8 mouse cellular contexts compared by ENCODE assay signal in the genomic region with DNA sequence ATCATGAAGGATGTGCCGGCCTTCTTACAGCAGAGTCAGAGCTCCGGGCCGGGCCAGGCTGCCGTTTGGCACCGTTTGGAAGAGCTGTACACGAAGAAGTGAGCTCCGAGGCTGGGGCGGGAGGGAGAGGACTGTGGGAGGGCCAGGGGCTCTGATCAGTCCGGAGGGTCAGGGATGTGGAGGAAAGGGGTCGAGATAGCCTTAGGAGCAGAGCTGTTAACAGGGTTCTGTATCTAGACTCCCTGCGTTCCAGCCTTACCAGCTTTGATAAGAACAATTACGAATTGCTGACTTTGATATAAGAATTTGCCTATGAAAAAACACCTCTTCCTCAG. TPM values are rescaled to one million over a fixed set of nuclear protein-coding genes. Genes with fewer than 3 reads are reported as not detected.
DNase-seq lines count a peak whose midpoint lies in the region; ATAC-seq and TF ChIP-seq lines count a peak whose summit lies in the region.

No protein-coding gene starts in this region.

- H3K4me1 ChIP-seq in heart, embryonic 13.5 days, result peaks cover 27% of the 10 kb centered on the region
- 0 out of 4 replicates have a peak, but pooled peaks cover 0 to 3% of the 10 kb centered on the region in 2 experiments for H3K4me1 ChIP-seq in ES-E14 (ENCODE audit: control insufficient read depth in 2 of 2, insufficient read depth in 2 of 2, low read length in 2 of 2, poor library complexity in 1 of 2)
- H3K4me1 ChIP-seq in forebrain, embryonic 14.5 days (ENCODE audit: control insufficient read depth, insufficient read depth, low read length), result peaks cover 7% of the 10 kb centered on the region; the same call in 1 of the 2 replicates
- peaks cover 32% of the 10 kb centered on the region for H3K4me1 ChIP-seq in liver, embryonic 16.5 days (ENCODE audit: control insufficient read depth, low read depth, low read length)

- ATAC-seq in heart, embryonic 13.5 days (ENCODE audit: extremely low read depth, insufficient number of reproducible peaks, low FRiP score, low TSS enrichment), result no peak
- no peak for ATAC-seq in forebrain, embryonic 14.5 days
- no peak; the same call in 1 of the 2 replicates for ATAC-seq in liver, embryonic 16.5 days (ENCODE audit: low read depth)

- under 1% methylated on average over 12 of the region's 12 CpGs for WGBS in heart, embryonic 13.5 days
- under 1% methylated on average over 12 of the region's 12 CpGs for WGBS in forebrain, embryonic 14.5 days
- under 1% methylated on average over 12 of the region's 12 CpGs for WGBS in liver, embryonic 16.5 days (ENCODE audit: insufficient replicate concordance)

- H3K4me3 ChIP-seq in heart, embryonic 13.5 days, result peak overlapping the region; percentile 89
- peak overlapping the region; percentile 83 to 95 for H3K4me3 ChIP-seq in ES-E14 (ENCODE audit: insufficient read depth in 1 of 2, low read depth in 1 of 2, low read length in 2 of 2, poor library complexity in 1 of 2, severe bottlenecking in 1 of 2)
- H3K4me3 ChIP-seq in forebrain, embryonic 14.5 days (ENCODE audit: low read depth, low read length), result peak overlapping the region; percentile 85
- peak overlapping the region; percentile 94 for H3K4me3 ChIP-seq in liver, embryonic 16.5 days (ENCODE audit: low read depth, low read length)

- in situ Hi-C loops in ES-E14 (cut with MboI; ENCODE audit: low sequenced_read_pairs in 2 of 2, unreplicated experiment in 2 of 2), result no loop called here

- H3K27ac ChIP-seq in heart, embryonic 13.5 days (replicated peaks), result peak overlapping the region; percentile 93
- 0 out of 2 replicates have a peak overlapping the region, but pooled peaks have one; percentile 45 for H3K27ac ChIP-seq in ES-E14 (ENCODE audit: insufficient read depth, low read depth, low read length, poor library complexity, severe bottlenecking)
- peak overlapping the region; percentile 46; the same call in 1 of the 2 replicates for H3K27ac ChIP-seq in forebrain, embryonic 14.5 days (ENCODE audit: low read depth, low read length)
- peak overlapping the region; percentile 78 for H3K27ac ChIP-seq in liver, embryonic 16.5 days (ENCODE audit: low read length)

- peak overlapping the region; percentile 81 for H3K4me2 ChIP-seq in heart, embryonic 13.5 days
- H3K4me2 ChIP-seq in forebrain, embryonic 14.5 days (ENCODE audit: low read length), result peak overlapping the region; percentile 70
- H3K4me2 ChIP-seq in liver, embryonic 16.5 days (ENCODE audit: low read depth, low read length), result peak overlapping the region; percentile 57

- no peaks in the 10 kb centered on the region for H3K27me3 ChIP-seq in heart, embryonic 13.5 days (replicated peaks)
- no peaks in the 10 kb centered on the region for H3K27me3 ChIP-seq in forebrain, embryonic 14.5 days (replicated peaks; ENCODE audit: control insufficient read depth, insufficient read depth, low read length)
- no peaks in the 10 kb centered on the region for H3K27me3 ChIP-seq in liver, embryonic 16.5 days (ENCODE audit: control insufficient read depth, insufficient read depth, low read depth, low read length)

- no peaks in the 10 kb centered on the region for H3K9me3 ChIP-seq in heart, embryonic 13.5 days
- no peaks in the 10 kb centered on the region for H3K9me3 ChIP-seq in ES-E14 (ENCODE audit: control insufficient read depth, insufficient read depth, low read depth, low read length)
- no peaks in the 10 kb centered on the region for H3K9me3 ChIP-seq in forebrain, embryonic 14.5 days (replicated peaks; ENCODE audit: control insufficient read depth, low read length)
- no peaks in the 10 kb centered on the region for H3K9me3 ChIP-seq in liver, embryonic 16.5 days (replicated peaks; ENCODE audit: control insufficient read depth, low read length)

- H3K9ac ChIP-seq in heart, embryonic 13.5 days, result peak overlapping the region; percentile 90
- H3K9ac ChIP-seq in ES-E14 (ENCODE audit: insufficient read depth, low read depth, low read length, poor library complexity, severe bottlenecking), result peak overlapping the region; percentile 89
- H3K9ac ChIP-seq in forebrain, embryonic 14.5 days (ENCODE audit: low read length), result peak overlapping the region; percentile 83
- H3K9ac ChIP-seq in liver, embryonic 16.5 days (ENCODE audit: low read depth, low read length), result peak overlapping the region; percentile 84

- DNase-seq in heart, adult 18-20 months, result no peak
- DNase-seq in ES-E14 (ENCODE audit: low read depth, low spot score), result no peak
- no peak for DNase-seq in forebrain, embryonic 14.5 days (ENCODE audit: low spot score)
- no peak for DNase-seq in frontal cortex, postnatal 36 days (ENCODE audit: low spot score in 2 of 2)
- DNase-seq in layer of hippocampus, postnatal 25 days (ENCODE audit: extremely low spot score in 1 of 2, low spot score in 1 of 2), result no peak
- DNase-seq in kidney, postnatal 25 days, result no peak

- H3K36me3 ChIP-seq in heart, embryonic 13.5 days, result peaks cover 42% of the 10 kb centered on the region
- H3K36me3 ChIP-seq in ES-E14 (ENCODE audit: control insufficient read depth, insufficient read depth, low read length, poor library complexity, severe bottlenecking), result peaks cover 18% of the 10 kb centered on the region
- H3K36me3 ChIP-seq in forebrain, embryonic 14.5 days (ENCODE audit: control insufficient read depth, insufficient read depth, low read length), result peaks cover 26% of the 10 kb centered on the region
- H3K36me3 ChIP-seq in liver, embryonic 16.5 days (ENCODE audit: control insufficient read depth, insufficient read depth), result peaks cover 15% of the 10 kb centered on the region

TF ChIP-seq in ES-E14, 5 proteins besides CTCF, POLR2A, EP300 and RAD21:
- TF ChIP-seq ZC3H11A (IDR thresholded peaks at IDR 0.05; ENCODE audit: borderline replicate concordance, low read depth, low read length), result no peak
- TF ChIP-seq HCFC1 (IDR thresholded peaks at IDR 0.05; ENCODE audit: borderline replicate concordance, insufficient read depth, low read length), result peak; percentile 4; the same call in 1 of the 2 replicates
- TF ChIP-seq ZNF384 (IDR thresholded peaks at IDR 0.05; ENCODE audit: low read depth, low read length), result no peak
- no peak for TF ChIP-seq MAFK (IDR thresholded peaks at IDR 0.05; ENCODE audit: insufficient read depth, low read depth, low read length)
- no peak for TF ChIP-seq CHD2 (IDR thresholded peaks at IDR 0.05; ENCODE audit: low read depth, low read length)

RNA-seq across cellular contexts. Expression of a gene that starts 0.3 kb away (rescaled TPM):
- 40.7 and 48.7 TPM in 2 replicates for polyA plus RNA-seq in heart, embryonic 13.5 days (2015; fragmentation: Nextera tagmentation; extraction: Ambion mirVana)
- 10 to 100 TPM; 61.9 to 69.3 TPM for total RNA-seq in heart, adult 18-20 months (2021)
- 18.2 and 26.3 TPM in 2 replicates for total RNA-seq in ES-E14 (2012; rRNA removed)
- polyA plus RNA-seq in forebrain, embryonic 14.5 days (2014; fragmentation: Nextera tagmentation; extraction: Ambion mirVana), result 28.2 and 29.5 TPM in 2 replicates
- 21.9 and 23.6 TPM in 2 replicates for polyA plus RNA-seq in liver, embryonic 16.5 days (2015; fragmentation: Nextera tagmentation; extraction: Ambion mirVana)
- 10 to 100 TPM; 67.0 to 77.5 TPM for total RNA-seq in layer of hippocampus, postnatal 25 days (2021)

RNA-seq across cellular contexts. Expression of a gene that starts 0.7 kb away (rescaled TPM):
- polyA plus RNA-seq in heart, embryonic 13.5 days (2015; fragmentation: Nextera tagmentation; extraction: Ambion mirVana), result 164 and 190 TPM in 2 replicates
- 10 to 100 TPM; 76.5 to 84.0 TPM for total RNA-seq in heart, adult 18-20 months (2021)
- 164 and 199 TPM in 2 replicates for total RNA-seq in ES-E14 (2012; rRNA removed)
- polyA plus RNA-seq in forebrain, embryonic 14.5 days (2014; fragmentation: Nextera tagmentation; extraction: Ambion mirVana), result 262 and 286 TPM in 2 replicates
- 108 and 123 TPM in 2 replicates for polyA plus RNA-seq in liver, embryonic 16.5 days (2015; fragmentation: Nextera tagmentation; extraction: Ambion mirVana)
- 100 to 1,000 TPM; 107 to 117 TPM for total RNA-seq in layer of hippocampus, postnatal 25 days (2021)

RNA-seq across cellular contexts. Expression of a gene that starts 17.8 kb away (rescaled TPM):
- polyA plus RNA-seq in heart, embryonic 13.5 days (2015; fragmentation: Nextera tagmentation; extraction: Ambion mirVana), result 142 and 148 TPM in 2 replicates
- total RNA-seq in heart, adult 18-20 months (2021), result 1,000 to 10,000 TPM; 3,201 to 3,214 TPM
- total RNA-seq in ES-E14 (2012; rRNA removed), result not detected in 2 replicates
- polyA plus RNA-seq in forebrain, embryonic 14.5 days (2014; fragmentation: Nextera tagmentation; extraction: Ambion mirVana), result not detected in 2 replicates
- polyA plus RNA-seq in liver, embryonic 16.5 days (2015; fragmentation: Nextera tagmentation; extraction: Ambion mirVana), result 1.4 and 3.4 TPM in 2 replicates
- 1 to 10 TPM; 1.3 to 2.8 TPM for total RNA-seq in layer of hippocampus, postnatal 25 days (2021)

RNA-seq across cellular contexts. Expression of a gene that starts 25.1 kb away (rescaled TPM):
- 28.6 and 29.0 TPM in 2 replicates for polyA plus RNA-seq in heart, embryonic 13.5 days (2015; fragmentation: Nextera tagmentation; extraction: Ambion mirVana)
- total RNA-seq in heart, adult 18-20 months (2021), result 1 to 10 TPM; 9.2 TPM
- total RNA-seq in ES-E14 (2012; rRNA removed), result 21.6 and 31.5 TPM in 2 replicates
- 47.2 and 53.3 TPM in 2 replicates for polyA plus RNA-seq in forebrain, embryonic 14.5 days (2014; fragmentation: Nextera tagmentation; extraction: Ambion mirVana)
- 19.3 and 20.9 TPM in 2 replicates for polyA plus RNA-seq in liver, embryonic 16.5 days (2015; fragmentation: Nextera tagmentation; extraction: Ambion mirVana)
- 10 to 100 TPM; 26.6 to 29.6 TPM for total RNA-seq in layer of hippocampus, postnatal 25 days (2021)

RNA-seq across cellular contexts. Expression of a gene that starts 25.7 kb away (rescaled TPM):
- polyA plus RNA-seq in heart, embryonic 13.5 days (2015; fragmentation: Nextera tagmentation; extraction: Ambion mirVana), result 40.1 and 46.2 TPM in 2 replicates
- 10 to 100 TPM; 18.4 to 21.2 TPM for total RNA-seq in heart, adult 18-20 months (2021)
- 60.5 and 90.0 TPM in 2 replicates for total RNA-seq in ES-E14 (2012; rRNA removed)
- 95.0 and 96.9 TPM in 2 replicates for polyA plus RNA-seq in forebrain, embryonic 14.5 days (2014; fragmentation: Nextera tagmentation; extraction: Ambion mirVana)
- polyA plus RNA-seq in liver, embryonic 16.5 days (2015; fragmentation: Nextera tagmentation; extraction: Ambion mirVana), result 21.2 and 21.5 TPM in 2 replicates
- total RNA-seq in layer of hippocampus, postnatal 25 days (2021), result 10 to 100 TPM; 79.1 to 86.5 TPM

Comparison
In these comparisons a context has a peak if more than half of its experiments do, and no peak if none do; other contexts are left out.
1. RNA of a gene that starts 17.8 kb away (total RNA-seq): 3,201 to 3,214 TPM in heart, adult 18-20 months; 1.3 to 2.8 TPM in layer of hippocampus, postnatal 25 days and not detected in ES-E14; every median in the first group is over 100 times any median in the second.
2. Peak in every context shown above with its lines, with median percentiles within 50 percentile points of each other: H3K27ac ChIP-seq, H3K4me2 ChIP-seq, H3K4me3 ChIP-seq and H3K9ac ChIP-seq.